Mouse (Mus musculus) neural tube, postnatal 0 days (tissue): ENCODE data around the gene Cnpy1. TPM values are rescaled to one million over a fixed set of nuclear protein-coding genes. Genes with fewer than 3 reads are reported as not detected.

ENCODE experiments used
- polyA plus RNA-seq: library from polyadenylated mRNA; unstranded; fragments of >200 nt; fragmentation: Nextera tagmentation; extraction: Ambion mirVana; gene quantifications from 2 replicates; pipeline ENCODE4 v1.2.1, GENCODE M21; 2015

Gene Cnpy1
- 0.10 TPM in 1 of 2 replicates, not detected in the other for polyA plus RNA-seq

GRCm38 (mm10) chr5:28245574-28245973 lies at the start of gene Cnpy1:
Gene Cnpy1 (minus strand): TSS chr5:28245806.

GRCm38 (mm10) chr5:28165358-28166255 lies 80.0 kb downstream of the Cnpy1 start, which contains the start of gene En2:
Gene En2 (plus strand): TSS chr5:28165694.

Other genes with a start within 250 kb of the Cnpy1 start
- 75.1 and 83.2 TPM in 2 replicates for gene Insig1, start 174.4 kb downstream of the Cnpy1 start, polyA plus RNA-seq
- not detected in 2 replicates for gene En2, start 80.1 kb downstream of the Cnpy1 start, polyA plus RNA-seq
- 12.0 and 12.3 TPM in 2 replicates for gene Rbm33, start 71.3 kb upstream of the Cnpy1 start, polyA plus RNA-seq
- gene Shh, start 221.4 kb upstream of the Cnpy1 start, polyA plus RNA-seq: 1.2 and 1.5 TPM in 2 replicates